Mouse (Mus musculus): ENCODE results near the gene Ccnjl. TPM values are rescaled to one million over a fixed set of nuclear protein-coding genes. Genes with fewer than 3 reads are reported as not detected.

Gene Ccnjl
- polyA plus RNA-seq, 1 experiment from 2014 or later, result 14.6 TPM

GRCm38 (mm10) chr11:43624341-43624740 lies 95.8 kb downstream of the Ccnjl start:
- WGBS, result 77% methylated on average over 1 of the region's 1 CpGs
- Histone ChIP-seq H3K36me3 (ENCODE audit: control insufficient read depth, insufficient read depth, low read length) (no peaks in the 10 kb centered on the region), H3K9me3 (ENCODE audit: control insufficient read depth, low read length) (no peaks in the 10 kb centered on the region), H3K4me1 (ENCODE audit: control insufficient read depth, insufficient read depth, low read length) (peaks cover 21% of the 10 kb centered on the region), H3K9ac (ENCODE audit: low read depth, low read length) (no peak overlapping the region), H3K27me3 (replicated peaks; ENCODE audit: control insufficient read depth, insufficient read depth, low read length) (no peaks in the 10 kb centered on the region), H3K4me3 (ENCODE audit: low read length) (no peak overlapping the region), H3K27ac (ENCODE audit: low read length) (no peak overlapping the region), H3K4me2 (ENCODE audit: low read depth, low read length) (no peak overlapping the region)
- no peak for ATAC-seq

GRCm38 (mm10) chr11:43626300-43626926 lies 97.8 kb downstream of the Ccnjl start:
- H3K9ac ChIP-seq (ENCODE audit: low read depth, low read length), result peak overlapping the region; percentile 56
- WGBS, result 12% methylated on average over 12 of the region's 12 CpGs

DNA sequence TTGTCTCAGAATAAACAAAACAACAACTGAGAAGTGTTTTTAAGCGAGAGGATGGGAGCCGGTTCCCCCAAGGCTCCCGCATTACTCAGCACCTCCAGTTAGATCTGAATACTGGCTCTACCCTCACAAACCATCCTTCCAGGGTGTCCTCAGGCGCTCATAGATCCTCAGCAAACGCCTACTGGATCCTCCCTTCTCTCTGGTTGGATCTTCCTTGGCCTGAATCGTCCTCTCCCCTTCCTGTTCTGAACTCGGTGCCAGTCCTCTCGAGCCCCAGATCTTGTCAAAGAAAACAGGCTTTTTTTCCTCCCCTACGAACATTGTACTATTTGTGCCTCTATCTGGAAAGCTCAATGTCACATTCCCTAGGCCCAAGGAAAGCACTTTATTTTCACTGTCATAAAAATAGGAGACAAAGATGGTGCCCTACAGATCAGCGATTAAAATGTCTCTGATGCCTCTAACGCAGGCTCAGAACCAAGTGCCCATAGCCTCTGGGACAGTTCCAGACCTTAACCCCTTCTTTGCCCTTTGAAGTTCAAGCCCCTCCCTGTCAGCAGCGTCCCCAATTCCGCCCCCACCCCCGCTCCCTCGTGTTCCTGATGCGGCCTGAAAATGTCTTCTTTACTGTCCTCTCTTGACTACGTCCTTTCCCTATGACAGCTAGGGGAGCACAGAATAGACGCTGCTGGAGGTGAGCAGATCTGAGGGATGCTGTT lies 98.5 kb downstream of the Ccnjl start:
- peak overlapping the region; percentile 59 for H3K4me2 ChIP-seq (ENCODE audit: low read depth, low read length)
- 43% methylated on average over 18 of the region's 18 CpGs for WGBS
- H3K4me3 ChIP-seq (ENCODE audit: low read length), result peak overlapping the region; percentile 32
- peaks cover 21% of the 10 kb centered on the region for H3K4me1 ChIP-seq (ENCODE audit: control insufficient read depth, insufficient read depth, low read length)
- H3K36me3 ChIP-seq (ENCODE audit: control insufficient read depth, insufficient read depth, low read length), result no peaks in the 10 kb centered on the region
- no peaks in the 10 kb centered on the region for H3K27me3 ChIP-seq (replicated peaks; ENCODE audit: control insufficient read depth, insufficient read depth, low read length)
- H3K9me3 ChIP-seq (ENCODE audit: control insufficient read depth, low read length), result no peaks in the 10 kb centered on the region
- ATAC-seq, result 0 out of 2 replicates have a peak, but pooled peaks have one; percentile 1
- H3K9ac ChIP-seq (ENCODE audit: low read depth, low read length), result peak overlapping the region; percentile 56
- peak overlapping the region; percentile 81 for H3K27ac ChIP-seq (ENCODE audit: low read length)

More at GRCm38 (mm10) chr11:43626300-43626926, 97.8 kb downstream of the Ccnjl start:
- peak; percentile 84 for ATAC-seq
- Histone ChIP-seq H3K27ac (ENCODE audit: low read length) (peak overlapping the region; percentile 81), H3K36me3 (ENCODE audit: control insufficient read depth, insufficient read depth, low read length) (no peaks in the 10 kb centered on the region), H3K4me3 (ENCODE audit: low read length) (peak overlapping the region; percentile 32), H3K4me2 (ENCODE audit: low read depth, low read length) (peak overlapping the region; percentile 59), H3K9me3 (ENCODE audit: control insufficient read depth, low read length) (no peaks in the 10 kb centered on the region), H3K4me1 (ENCODE audit: control insufficient read depth, insufficient read depth, low read length) (peaks cover 21% of the 10 kb centered on the region), H3K27me3 (replicated peaks; ENCODE audit: control insufficient read depth, insufficient read depth, low read length) (no peaks in the 10 kb centered on the region)

DNA sequence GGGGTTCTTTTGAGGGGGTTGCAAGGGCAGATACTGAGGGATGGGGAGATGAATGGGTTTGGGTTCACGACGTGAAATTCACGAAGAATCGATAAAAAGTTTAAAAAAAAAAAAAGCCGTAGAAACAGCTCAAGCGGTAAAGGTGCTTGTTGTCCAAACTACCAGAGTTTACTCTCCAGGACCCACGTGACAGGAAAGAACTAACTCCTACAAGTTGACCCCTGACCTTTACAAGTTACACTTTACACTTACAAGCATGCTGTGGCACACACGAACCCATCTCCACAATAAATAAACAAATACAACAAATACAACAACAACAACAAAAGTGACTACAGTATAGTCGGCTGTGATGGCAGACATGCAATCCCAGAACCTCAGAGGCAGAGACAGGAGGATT lies 103.1 kb downstream of the Ccnjl start:
- no peak for ATAC-seq
- no peak overlapping the region for H3K27ac ChIP-seq (ENCODE audit: low read length)
- WGBS, result 83% methylated on average over 9 of the region's 9 CpGs
- H3K4me2 ChIP-seq (ENCODE audit: low read depth, low read length), result no peak overlapping the region
- H3K36me3 ChIP-seq (ENCODE audit: control insufficient read depth, insufficient read depth, low read length), result no peaks in the 10 kb centered on the region
- H3K9me3 ChIP-seq (ENCODE audit: control insufficient read depth, low read length), result no peaks in the 10 kb centered on the region
- no peaks in the 10 kb centered on the region for H3K27me3 ChIP-seq (replicated peaks; ENCODE audit: control insufficient read depth, insufficient read depth, low read length)
- peaks cover 27% of the 10 kb centered on the region for H3K4me1 ChIP-seq (ENCODE audit: control insufficient read depth, insufficient read depth, low read length)
- H3K9ac ChIP-seq (ENCODE audit: low read depth, low read length), result no peak overlapping the region
- H3K4me3 ChIP-seq (ENCODE audit: low read length), result no peak overlapping the region

DNA sequence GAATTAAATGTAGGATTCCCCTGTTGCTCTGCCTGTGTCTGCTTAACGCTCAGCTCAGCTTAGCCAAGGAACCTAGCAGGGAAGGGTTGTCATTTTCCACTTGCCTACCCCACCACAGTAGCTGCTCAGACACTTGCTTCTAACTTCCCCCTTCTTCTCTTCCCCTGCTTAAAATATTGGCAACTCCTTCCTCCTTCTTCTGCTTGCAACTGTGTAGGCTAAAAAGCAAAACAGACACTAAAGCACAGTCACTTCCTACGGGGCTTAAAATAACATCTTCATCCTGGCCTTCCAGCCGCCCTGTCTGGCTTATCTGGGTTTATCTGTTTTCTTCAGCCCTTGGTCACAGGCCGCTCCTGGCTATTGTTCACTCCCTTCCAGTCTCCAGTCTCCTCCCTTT lies 104.0 kb downstream of the Ccnjl start:
- Histone ChIP-seq H3K27me3 (replicated peaks; ENCODE audit: control insufficient read depth, insufficient read depth, low read length) (no peaks in the 10 kb centered on the region), H3K4me3 (ENCODE audit: low read length) (no peak overlapping the region), H3K36me3 (ENCODE audit: control insufficient read depth, insufficient read depth, low read length) (no peaks in the 10 kb centered on the region), H3K27ac (ENCODE audit: low read length) (0 out of 2 replicates have a peak overlapping the region, but pooled peaks have one; percentile 12), H3K4me2 (ENCODE audit: low read depth, low read length) (no peak overlapping the region), H3K9me3 (ENCODE audit: control insufficient read depth, low read length) (no peaks in the 10 kb centered on the region), H3K4me1 (ENCODE audit: control insufficient read depth, insufficient read depth, low read length) (peaks cover 18% of the 10 kb centered on the region), H3K9ac (ENCODE audit: low read depth, low read length) (no peak overlapping the region)
- WGBS, result 34% methylated on average over 4 of the region's 4 CpGs
- ATAC-seq, result no peak

GRCm38 (mm10) chr11:43633165-43633564 lies 104.6 kb downstream of the Ccnjl start:
- H3K4me2 ChIP-seq (ENCODE audit: low read depth, low read length), result no peak overlapping the region
- WGBS, result 57% methylated on average over 6 of the region's 6 CpGs
- H3K36me3 ChIP-seq (ENCODE audit: control insufficient read depth, insufficient read depth, low read length), result no peaks in the 10 kb centered on the region
- no peaks in the 10 kb centered on the region for H3K27me3 ChIP-seq (replicated peaks; ENCODE audit: control insufficient read depth, insufficient read depth, low read length)
- no peak overlapping the region for H3K4me3 ChIP-seq (ENCODE audit: low read length)
- H3K9me3 ChIP-seq (ENCODE audit: control insufficient read depth, low read length), result no peaks in the 10 kb centered on the region
- 0 out of 2 replicates have a peak, but pooled peaks have one; percentile 8 for ATAC-seq
- H3K9ac ChIP-seq (ENCODE audit: low read depth, low read length), result no peak overlapping the region
- 0 out of 2 replicates have a peak overlapping the region, but pooled peaks have one; percentile 12 for H3K27ac ChIP-seq (ENCODE audit: low read length)
- H3K4me1 ChIP-seq (ENCODE audit: control insufficient read depth, insufficient read depth, low read length), result peaks cover 18% of the 10 kb centered on the region

DNA sequence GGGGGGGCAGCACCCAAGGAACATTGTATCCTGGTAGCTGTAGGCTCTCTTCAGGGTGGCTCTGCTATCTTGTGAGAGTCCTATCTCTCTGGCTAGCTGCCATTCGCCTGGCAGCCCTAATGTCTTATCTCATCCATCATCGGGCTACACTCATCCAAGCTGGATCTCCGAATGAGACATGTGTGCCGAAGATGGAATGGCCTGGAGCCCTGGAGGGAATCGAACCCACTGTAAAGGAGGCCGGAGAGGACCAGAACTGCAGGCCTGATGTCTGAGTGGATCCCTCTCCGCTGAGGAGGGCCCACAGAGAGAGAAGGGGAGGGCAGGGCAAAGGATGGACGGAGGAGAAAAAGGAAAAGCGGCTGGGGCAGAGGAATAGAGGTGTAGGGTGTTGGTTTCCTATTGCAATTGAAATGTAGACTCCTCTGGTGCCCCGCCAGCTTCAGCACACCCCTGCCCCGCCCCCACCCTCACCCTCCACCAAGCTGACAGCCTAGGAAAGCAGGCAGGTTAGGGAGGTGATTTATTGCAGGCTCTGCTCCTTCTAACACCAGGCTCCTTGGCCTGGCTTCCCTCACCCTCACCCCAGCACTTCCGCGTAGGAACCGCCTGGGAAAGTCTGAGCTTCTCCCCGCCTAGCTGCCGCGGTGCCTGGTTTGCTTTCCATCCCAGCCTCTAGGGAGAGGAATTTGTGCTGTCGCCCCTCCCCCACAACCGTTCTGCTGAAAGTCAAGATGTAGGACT lies 105.2 kb downstream of the Ccnjl start:
- 15% methylated on average over 19 of the region's 19 CpGs for WGBS
- peak overlapping the region; percentile 50; the same call in 1 of the 2 replicates for H3K9ac ChIP-seq (ENCODE audit: low read depth, low read length)

More for the DNA sequence above, 105.2 kb downstream of the Ccnjl start:
- no peaks in the 10 kb centered on the region for H3K27me3 ChIP-seq (replicated peaks; ENCODE audit: control insufficient read depth, insufficient read depth, low read length)
- 0 out of 2 replicates have a peak overlapping the region, but pooled peaks have one; percentile 11 for H3K4me2 ChIP-seq (ENCODE audit: low read depth, low read length)
- ATAC-seq, result peak; percentile 93
- H3K9me3 ChIP-seq (ENCODE audit: control insufficient read depth, low read length), result no peaks in the 10 kb centered on the region
- H3K36me3 ChIP-seq (ENCODE audit: control insufficient read depth, insufficient read depth, low read length), result no peaks in the 10 kb centered on the region
- H3K27ac ChIP-seq (ENCODE audit: low read length), result peak overlapping the region; percentile 43
- peaks cover 18% of the 10 kb centered on the region for H3K4me1 ChIP-seq (ENCODE audit: control insufficient read depth, insufficient read depth, low read length)
- H3K4me3 ChIP-seq (ENCODE audit: low read length), result no peak overlapping the region
